Mouse (Mus musculus) embryonic fibroblast, embryonic 13.5 days (primary cell): Measurements from ENCODE around the gene Adora3.

Experiments used
- CTCF ChIP-seq: IDR thresholded peaks from 2 replicates; pipeline ENCODE4 v1.5.1; 2011; ENCODE audit warnings: mild to moderate bottlenecking, control low read depth, low read length, moderate library complexity, borderline replicate concordance; ENCODE audit not compliant: insufficient read depth
- POLR2A ChIP-seq: IDR thresholded peaks from 2 replicates; pipeline ENCODE4 v1.6.1; 2011; ENCODE audit warnings: low read depth, mild to moderate bottlenecking, control low read depth, low read length, moderate library complexity

GRCm38 (mm10) chr3:105931095-105931494 lies 60.4 kb downstream of the Adora3 start:
- TF ChIP-seq CTCF (no peak), POLR2A (no peak)
